Mouse (Mus musculus) testis, adult 2 months (tissue): ENCODE data around the gene Lta. TPM values are rescaled to one million over a fixed set of nuclear protein-coding genes. Genes with fewer than 3 reads are reported as not detected.

Experiments
- H3K27ac ChIP-seq: fragments of 200-500 bp; 2 replicates; pipeline ENCODE4 v1.5.1; 2012; ENCODE audit warnings: low read depth, low read length; ENCODE audit not compliant: control insufficient read depth, insufficient read depth
- H3K27me3 ChIP-seq: fragments of 200-500 bp; 2 replicates; pipeline ENCODE4 v1.6.1; 2012; ENCODE audit warnings: mild to moderate bottlenecking, low read length, moderate library complexity; ENCODE audit not compliant: control insufficient read depth, insufficient read depth
- H3K36me3 ChIP-seq: fragments of 200-500 bp; 2 replicates; pipeline ENCODE4 v1.6.1; 2012; ENCODE audit warnings: mild to moderate bottlenecking, low read length; ENCODE audit not compliant: control insufficient read depth, insufficient read depth
- H3K4me1 ChIP-seq: fragments of 200-500 bp; 2 replicates; pipeline ENCODE4 v1.6.1; 2012; ENCODE audit warnings: low read length; ENCODE audit not compliant: control insufficient read depth, insufficient read depth
- H3K4me3 ChIP-seq: fragments of 200-500 bp; 2 replicates; pipeline ENCODE4 v1.5.1; 2012; ENCODE audit warnings: low read depth, mild to moderate bottlenecking, low read length, moderate library complexity, mixed read lengths; ENCODE audit not compliant: control insufficient read depth
- CTCF ChIP-seq: fragments of 200-500 bp; IDR thresholded peaks from 2 replicates; pipeline ENCODE4 v1.5.1; 2012; ENCODE audit warnings: low read depth, mild to moderate bottlenecking, inconsistent platforms, low read length, moderate library complexity; ENCODE audit not compliant: control insufficient read depth, insufficient read depth, insufficient replicate concordance
- POLR2A ChIP-seq: fragments of 200-500 bp; IDR thresholded peaks from 2 replicates; pipeline ENCODE4 v1.6.1; 2012; ENCODE audit warnings: low read depth, mild to moderate bottlenecking, inconsistent platforms, low read length, moderate library complexity; ENCODE audit not compliant: control insufficient read depth
- polyA plus RNA-seq: library from polyadenylated mRNA; depleted of rRNA; stranded (reverse); fragments of >200 nt; gene quantifications from 2 replicates; pipeline ENCODE4 v1.2.3, GENCODE M21; 2012

The Lta gene
- polyA plus RNA-seq, 1 experiment, result 0.07 TPM

DNA sequence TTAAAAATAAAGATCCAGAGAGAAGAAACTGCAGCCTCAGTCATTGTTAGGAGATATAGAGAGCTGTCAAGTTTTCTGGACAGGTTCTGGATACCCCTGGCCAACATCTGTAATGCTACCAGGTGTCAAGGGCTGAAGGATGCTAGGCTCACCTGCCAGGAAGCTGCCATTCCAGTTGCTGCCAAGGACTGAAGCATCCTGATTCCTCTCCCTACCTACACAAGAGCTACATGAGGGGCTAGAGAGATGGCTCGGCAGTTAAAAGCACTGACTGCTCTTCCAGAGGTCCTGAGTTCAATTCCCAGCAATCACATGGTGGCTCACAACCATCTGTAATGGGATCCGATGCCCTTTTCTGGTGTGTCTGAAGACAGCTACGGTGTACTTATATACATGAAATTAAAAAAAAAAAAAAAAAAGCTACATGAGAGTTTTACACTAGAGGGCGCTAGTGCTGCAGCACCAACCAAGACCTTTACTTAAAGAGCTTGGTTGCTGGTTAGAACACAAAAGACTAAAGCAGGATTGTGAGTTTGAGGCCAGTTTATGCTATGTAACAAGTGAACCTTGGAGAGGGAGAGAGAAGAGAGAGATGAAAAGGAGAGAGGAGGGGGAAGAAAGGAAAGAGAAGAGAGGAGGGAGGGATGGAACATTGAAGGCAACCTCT, 36.5 kb downstream of the Lta start:
- no peak overlapping the region for H3K4me3 ChIP-seq
- no peaks in the 10 kb centered on the region for H3K4me1 ChIP-seq
- peaks cover 1% of the 10 kb centered on the region for H3K36me3 ChIP-seq
- H3K27ac ChIP-seq, result no peak overlapping the region
- TF ChIP-seq POLR2A, result no peak
- TF ChIP-seq CTCF, result no peak
- H3K27me3 ChIP-seq, result no peaks in the 10 kb centered on the region

DNA sequence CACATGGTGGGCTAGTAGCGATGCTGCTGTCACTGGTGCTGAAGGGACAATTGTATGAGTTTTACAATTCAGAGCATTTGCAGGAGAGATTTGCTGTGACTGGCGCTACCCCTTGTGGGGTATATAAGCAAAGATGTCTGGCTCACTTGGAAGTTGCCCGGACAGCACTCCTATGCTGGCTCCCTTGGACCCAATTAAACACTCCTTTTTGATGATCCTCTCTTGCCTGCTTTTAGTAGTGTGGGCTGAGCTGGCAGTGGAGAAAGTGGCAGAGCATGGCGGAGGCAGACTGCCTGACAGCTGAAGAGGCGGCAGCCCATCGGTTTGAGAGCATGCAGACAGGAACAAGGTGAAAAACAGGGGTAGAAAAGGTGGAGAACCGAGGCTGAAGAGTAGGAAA, 37.4 kb downstream of the Lta start:
- no peak overlapping the region; the same call in 1 of the 2 replicates for H3K4me3 ChIP-seq
- H3K36me3 ChIP-seq, result peaks cover 1% of the 10 kb centered on the region
- no peak for TF ChIP-seq CTCF
- TF ChIP-seq POLR2A, result no peak
- peaks cover 3% of the 10 kb centered on the region; the same call in 1 of the 2 replicates for H3K4me1 ChIP-seq
- no peak overlapping the region for H3K27ac ChIP-seq
- H3K27me3 ChIP-seq, result no peaks in the 10 kb centered on the region

DNA sequence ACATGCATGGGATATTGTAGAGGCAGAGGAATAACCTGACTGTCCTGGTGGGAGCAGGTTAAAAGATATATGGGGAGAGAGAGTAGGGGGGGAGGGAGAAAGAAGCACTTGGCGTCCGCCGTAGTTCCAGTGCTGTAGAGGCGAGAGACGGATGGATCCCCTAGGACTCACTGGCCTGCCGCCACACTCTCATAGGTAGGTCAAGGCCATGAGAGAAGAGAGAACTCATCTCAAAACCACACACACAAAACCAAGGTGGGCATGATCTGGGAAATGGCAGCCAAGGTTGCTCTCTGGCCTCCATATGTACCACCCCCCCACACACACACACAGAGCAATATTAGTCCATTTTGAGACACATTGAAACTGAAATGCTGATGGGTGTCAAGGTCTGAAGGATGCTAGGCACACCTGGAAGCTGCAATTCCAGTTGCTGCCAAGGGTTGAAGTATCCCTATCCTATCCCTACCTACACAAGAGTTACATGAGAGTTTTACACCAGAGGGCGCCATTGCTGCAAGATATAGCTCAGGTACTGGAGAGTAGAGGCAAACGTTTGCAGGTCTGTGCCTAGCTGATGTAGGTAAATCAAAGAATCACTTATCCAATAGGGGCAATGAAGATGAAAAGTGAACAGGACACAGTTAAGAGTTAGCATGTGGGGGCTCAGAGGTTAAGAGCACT, 38.7 kb downstream of the Lta start:
- Histone ChIP-seq H3K27ac (no peak overlapping the region), H3K4me3 (peak overlapping the region; percentile 58), H3K4me1 (peaks cover 4% of the 10 kb centered on the region), H3K36me3 (peaks cover 1% of the 10 kb centered on the region), H3K27me3 (no peaks in the 10 kb centered on the region)
- no peak for TF ChIP-seq POLR2A
- TF ChIP-seq CTCF, result no peak

DNA sequence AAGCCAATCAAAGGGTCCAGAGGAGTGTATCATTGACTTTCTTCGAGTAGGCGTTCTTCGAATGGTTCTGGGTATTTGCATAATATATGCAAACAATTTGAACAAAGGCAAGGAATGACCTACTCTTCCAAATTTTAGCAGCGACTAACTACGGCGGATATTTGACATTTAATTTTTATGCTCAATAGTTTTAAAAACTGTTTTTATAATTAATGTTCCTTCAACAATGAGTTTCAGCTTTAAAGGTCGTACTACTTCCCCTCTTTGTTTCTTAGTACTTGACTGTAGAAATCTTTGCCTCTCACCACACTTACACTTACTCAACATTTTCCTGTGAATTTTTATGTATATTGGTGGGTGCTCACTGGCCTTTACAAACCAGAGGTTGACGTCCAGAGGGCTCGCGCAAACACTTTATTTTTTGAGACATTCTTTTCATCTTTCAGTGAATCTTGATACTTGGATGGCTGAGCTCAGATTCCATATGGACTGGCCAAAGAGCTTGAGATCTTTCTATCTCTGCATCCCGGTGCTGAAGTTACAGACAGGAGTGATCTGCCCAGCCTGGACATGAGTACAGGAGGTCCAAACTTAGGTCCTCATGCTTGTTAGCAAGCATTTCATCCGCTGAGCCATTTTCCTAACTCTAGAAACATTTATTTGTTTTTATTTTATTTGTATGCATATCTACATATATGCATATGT, 39.5 kb downstream of the Lta start:
- Histone ChIP-seq H3K27ac (peak overlapping the region; percentile 93), H3K36me3 (peaks cover 3% of the 10 kb centered on the region)
- TF ChIP-seq POLR2A, result no peak
- TF ChIP-seq CTCF, result no peak

DNA sequence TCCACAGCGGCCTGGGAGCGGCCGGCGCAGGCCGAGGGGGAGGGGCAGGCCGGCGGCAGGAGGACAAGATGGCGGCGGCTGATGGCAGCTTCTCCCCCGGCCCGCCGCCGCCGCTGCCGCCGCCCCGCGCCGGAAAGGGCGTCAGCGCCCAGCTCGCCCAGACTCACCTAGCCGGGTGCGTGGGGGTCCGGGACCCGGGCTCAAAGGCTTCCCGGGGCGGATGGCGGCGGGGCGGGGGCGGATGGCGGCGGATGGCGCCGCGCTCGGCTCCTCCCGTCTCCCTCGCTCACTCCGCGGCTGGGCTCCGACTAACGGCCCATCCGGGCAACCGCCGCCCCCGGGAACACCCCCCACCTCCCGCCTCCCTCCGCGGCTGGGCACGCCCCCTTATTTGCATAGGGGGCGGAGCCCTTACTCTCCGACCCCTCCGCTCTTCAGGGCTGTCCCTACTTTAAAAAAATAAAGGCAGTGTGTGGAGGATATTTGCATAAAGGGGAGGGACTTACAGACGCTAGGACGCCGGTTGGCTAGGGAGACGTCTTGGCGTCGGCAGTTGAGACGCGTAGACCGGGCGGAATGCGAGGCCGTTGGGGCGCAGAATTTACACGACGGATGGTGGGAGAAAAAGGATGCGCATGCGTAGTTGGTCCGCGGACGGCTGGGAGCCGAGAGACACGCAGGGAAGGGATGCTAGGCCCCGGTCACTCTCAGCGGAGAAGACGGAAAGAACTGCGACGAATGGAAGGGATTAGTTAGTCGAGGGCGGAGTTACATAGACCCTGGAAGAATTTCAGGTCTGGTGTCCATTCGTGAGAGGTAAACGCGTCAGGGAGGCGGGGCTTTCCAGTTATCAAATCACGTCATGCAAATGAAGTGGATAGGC, 40.3 kb downstream of the Lta start, which contains the start of gene Prrc2a:
Gene Prrc2a, minus strand, starts transcription at position 330 of the 883 bp plus-strand sequence.
- peak; percentile 88 for TF ChIP-seq POLR2A
- TF ChIP-seq CTCF, result no peak
- H3K4me3 ChIP-seq, result peak within 1 kb of the TSS; percentile 94
- H3K27ac ChIP-seq, result peak within 1 kb of the TSS; percentile 99
- peaks cover 4% of the 10 kb centered on the region for H3K4me1 ChIP-seq
- no peaks in the 10 kb centered on the region for H3K27me3 ChIP-seq
- peaks cover 3% of the 10 kb centered on the region for H3K36me3 ChIP-seq

More for the DNA sequence above, 39.5 kb downstream of the Lta start:
- no peaks in the 10 kb centered on the region for H3K27me3 ChIP-seq
- H3K4me3 ChIP-seq, result peak overlapping the region; percentile 82
- H3K4me1 ChIP-seq, result peaks cover 4% of the 10 kb centered on the region

DNA sequence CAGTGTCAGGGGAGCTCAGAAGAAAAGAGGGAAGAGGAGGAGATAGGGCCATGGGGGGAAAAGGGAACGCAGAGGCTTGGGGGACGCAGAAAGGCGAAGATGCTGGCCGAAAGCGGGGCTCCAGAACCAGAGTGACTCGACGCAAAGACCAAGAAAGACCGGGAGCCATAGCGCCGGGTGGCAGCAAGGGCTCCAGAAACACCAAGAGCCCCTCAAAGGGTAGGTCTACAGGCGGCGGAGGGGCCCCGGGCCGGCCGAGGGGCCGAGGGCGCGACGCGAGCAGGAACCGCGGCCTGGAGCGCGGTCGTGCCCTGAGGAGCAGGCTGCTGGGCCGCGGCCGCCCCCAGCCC, 41.0 kb downstream of the Lta start:
- peak overlapping the region; percentile 94 for H3K4me3 ChIP-seq
- peaks cover 4% of the 10 kb centered on the region for H3K4me1 ChIP-seq
- TF ChIP-seq POLR2A (peak; percentile 6; the same call in 1 of the 2 replicates), CTCF (no peak)
- H3K27me3 ChIP-seq, result no peaks in the 10 kb centered on the region
- peak overlapping the region; percentile 99 for H3K27ac ChIP-seq
- peaks cover 5% of the 10 kb centered on the region for H3K36me3 ChIP-seq
